Mouse (Mus musculus) large intestine, adult 2 months (tissue): ENCODE data around the gene Tbck. TPM values are rescaled to one million over a fixed set of nuclear protein-coding genes. Genes with fewer than 3 reads are reported as not detected.

ENCODE experiments used
- DNase-seq: peaks from one replicate; pipeline ENCODE4 v3.0.0-alpha.2; 2012; ENCODE audit warnings: low read depth, low spot score
- WGBS: fragments of 180-500 bp; shearing (Covaris S2); methylation state at CpG from one replicate; pipeline ENCODE4 v1.1.7; 2018; 5-methylcytosine and 5-hydroxymethylcytosine counted together
- polyA plus RNA-seq: library from polyadenylated mRNA; depleted of rRNA; stranded (reverse); fragments of >200 nt; gene quantifications from 2 replicates; pipeline ENCODE4 v1.2.3, GENCODE M21; 2012

Gene Tbck
- polyA plus RNA-seq, 1 experiment = 3.0 TPM

GRCm38 (mm10) chr3:132748750-132749149 lies 64.8 kb downstream of the Tbck start:
- WGBS = 91% methylated on average over 3 of the region's 3 CpGs
- DNase-seq = no peak

- 14% methylated on average over 4 of the region's 4 CpGs for WGBS
- DNase-seq = peak; percentile 7
Measured at GRCm38 (mm10) chr3:132752772-132753171, 68.8 kb downstream of the Tbck start.

GRCm38 (mm10) chr3:132756274-132756673 lies 72.3 kb downstream of the Tbck start:
- no peak for DNase-seq
- WGBS = 80% methylated on average over 1 of the region's 1 CpGs

- 95% methylated on average over 17 of the region's 17 CpGs for WGBS
- DNase-seq = no peak
Measured at GRCm38 (mm10) chr3:132766033-132766726, 82.2 kb downstream of the Tbck start.

GRCm38 (mm10) chr3:132772054-132772453 lies 88.1 kb downstream of the Tbck start:
- no peak for DNase-seq
- WGBS = 89% methylated on average over 7 of the region's 7 CpGs

- 84% methylated on average over 7 of the region's 7 CpGs for WGBS
- DNase-seq = no peak
Measured at GRCm38 (mm10) chr3:132776686-132777085, 92.7 kb downstream of the Tbck start.

GRCm38 (mm10) chr3:132781103-132781502 lies 97.2 kb downstream of the Tbck start:
- DNase-seq = no peak
- 85% methylated on average over 2 of the region's 2 CpGs for WGBS

GRCm38 (mm10) chr3:132783087-132783486 lies 99.1 kb downstream of the Tbck start:
- no peak for DNase-seq
- 89% methylated on average over 1 of the region's 1 CpGs for WGBS

GRCm38 (mm10) chr3:132784732-132785131 lies 100.8 kb downstream of the Tbck start:
- WGBS = 79% methylated on average over 6 of the region's 6 CpGs

GRCm38 (mm10) chr3:132786690-132787089 lies 102.7 kb downstream of the Tbck start:
- 93% methylated on average over 3 of the region's 3 CpGs for WGBS
- no peak for DNase-seq

More at GRCm38 (mm10) chr3:132784732-132785131, 100.8 kb downstream of the Tbck start:
- DNase-seq = no peak

GRCm38 (mm10) chr3:132787775-132788174 lies 103.8 kb downstream of the Tbck start:
- WGBS = 92% methylated on average over 4 of the region's 4 CpGs
- no peak for DNase-seq

GRCm38 (mm10) chr3:132791140-132791539 lies 107.2 kb downstream of the Tbck start:
- WGBS = 78% methylated on average over 4 of the region's 4 CpGs
- no peak for DNase-seq

GRCm38 (mm10) chr3:132800196-132800595 lies 116.3 kb downstream of the Tbck start:
- WGBS = 83% methylated on average over 1 of the region's 1 CpGs
- DNase-seq = no peak

GRCm38 (mm10) chr3:132801910-132802309 lies 118.0 kb downstream of the Tbck start:
- WGBS = 78% methylated on average over 3 of the region's 3 CpGs
- no peak for DNase-seq

GRCm38 (mm10) chr3:132807888-132808579 lies 124.1 kb downstream of the Tbck start:
- DNase-seq = no peak
- WGBS = 45% methylated on average over 2 of the region's 2 CpGs

GRCm38 (mm10) chr3:132808951-132809350 lies 125.0 kb downstream of the Tbck start:
- WGBS = 84% methylated on average over 3 of the region's 3 CpGs
- DNase-seq = no peak

GRCm38 (mm10) chr3:132811791-132812190 lies 127.8 kb downstream of the Tbck start:
- 71% methylated on average over 5 of the region's 5 CpGs for WGBS
- DNase-seq = no peak

- no peak for DNase-seq
- 52% methylated on average over 5 of the region's 5 CpGs for WGBS
Measured at GRCm38 (mm10) chr3:132812356-132812755, 128.4 kb downstream of the Tbck start.

- 88% methylated on average over 3 of the region's 3 CpGs for WGBS
- no peak for DNase-seq
Measured at GRCm38 (mm10) chr3:132813147-132813546, 129.2 kb downstream of the Tbck start.

GRCm38 (mm10) chr3:132813706-132814497 lies 130.0 kb downstream of the Tbck start:
- WGBS = 77% methylated on average over 9 of the region's 9 CpGs
- DNase-seq = no peak
